Mouse (Mus musculus): ENCODE measurements around the gene Bend6. TPM values are rescaled to one million over a fixed set of nuclear protein-coding genes. Genes with fewer than 3 reads are reported as not detected.

Gene Bend6
- polyA plus RNA-seq, 1 experiment from 2014 or later: 3.5 TPM

DNA sequence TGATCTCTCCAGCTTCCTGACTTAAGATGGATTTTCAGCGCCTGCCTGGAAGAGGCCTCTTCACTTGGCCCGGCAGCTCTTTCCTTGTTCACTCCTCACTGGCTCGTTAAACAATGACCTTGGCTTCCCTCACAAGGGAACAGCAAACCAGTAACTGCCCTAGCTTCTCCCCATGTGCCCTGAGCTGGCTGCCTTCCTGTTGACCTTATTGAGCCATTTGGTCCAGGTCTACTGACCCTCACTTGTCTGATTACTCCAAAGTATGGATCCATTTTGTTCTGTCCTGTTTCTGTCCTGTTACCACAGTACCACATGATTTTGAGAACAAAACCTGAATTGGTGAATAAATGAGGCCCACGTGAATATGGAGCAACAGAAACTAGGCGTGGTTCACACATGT, 32.2 kb upstream of the Bend6 start:
- H3K27me3 ChIP-seq: no peaks in the 10 kb centered on the region
- ATAC-seq (no peak), DNase-seq (ENCODE audit: low read depth, low spot score) (no peak)
- in situ Hi-C loops (cut with MboI; ENCODE audit: low pct_unique_long_range_greater_than_20kb): no loop called here
- POLR2A ChIA-PET: no interaction called here
- no peak for TF ChIP-seq CTCF (IDR thresholded peaks at IDR 0.05)
- CTCF ChIA-PET: no interaction called here

DNA sequence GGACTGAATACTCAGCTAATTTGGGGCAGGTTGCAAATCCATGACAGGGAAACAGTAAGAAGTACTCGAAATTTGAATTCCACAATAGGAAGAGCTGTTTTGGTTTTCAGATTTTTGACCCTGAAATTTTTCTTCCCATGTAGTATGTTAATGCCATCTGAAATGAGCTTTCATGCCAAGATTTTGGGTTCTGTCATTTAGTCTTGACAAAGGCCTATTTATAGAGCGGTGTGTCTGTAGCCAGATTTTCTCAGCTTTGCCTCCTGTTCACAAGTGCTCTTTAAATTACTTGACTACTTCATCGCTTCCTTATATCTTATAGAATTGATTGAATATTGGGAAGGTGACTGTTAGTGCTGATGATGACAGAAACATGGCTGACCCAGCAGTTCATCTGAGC, 28.3 kb upstream of the Bend6 start:
- DNase-seq (ENCODE audit: low read depth, low spot score): no peak
- no peak for ATAC-seq
- ChIA-PET CTCF (interaction anchor here (0.8 to 1.2 kb wide), 3 partner anchors 14 to 29 kb away, joined by 3 to 4 read pairs (median 3); no protein-coding TSS in a partner anchor), POLR2A (no interaction called here)
- in situ Hi-C loops (cut with MboI; ENCODE audit: low pct_unique_long_range_greater_than_20kb): no loop called here
- H3K27me3 ChIP-seq: no peaks in the 10 kb centered on the region
- no peak for TF ChIP-seq CTCF (IDR thresholded peaks at IDR 0.05)

DNA sequence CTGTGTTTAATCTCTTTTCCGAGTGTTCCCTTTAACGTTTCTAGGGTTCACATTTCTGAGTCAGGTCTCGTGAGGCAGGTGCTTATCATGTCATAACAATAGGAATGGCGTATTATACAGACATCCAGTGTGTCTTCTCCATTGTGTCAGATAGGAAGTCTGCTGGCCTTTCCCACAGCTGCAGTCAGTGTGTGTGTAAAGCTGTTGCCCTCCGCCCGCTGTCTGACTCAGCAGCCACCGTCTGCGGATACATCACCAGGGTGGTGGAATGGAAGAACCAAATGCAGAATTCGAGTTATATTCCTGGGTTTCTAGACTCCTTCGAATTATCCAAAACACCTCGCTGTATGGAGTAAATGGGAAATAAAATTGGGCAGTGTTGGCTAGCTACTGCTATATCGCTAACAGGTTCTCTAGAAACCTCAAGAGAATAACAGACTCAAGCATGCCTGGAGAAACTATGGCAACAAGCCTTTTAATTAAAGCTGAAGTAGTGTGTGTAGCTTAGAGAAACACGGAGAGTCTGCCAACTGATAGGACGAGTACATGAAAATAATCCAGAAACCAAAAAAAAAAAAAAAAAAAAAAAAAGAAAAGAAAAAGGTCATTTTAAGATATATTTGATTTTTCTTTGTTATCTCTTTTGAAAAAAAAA, 25.4 kb upstream of the Bend6 start:
- no peak for TF ChIP-seq CTCF (IDR thresholded peaks at IDR 0.05)
- in situ Hi-C loops (cut with MboI; ENCODE audit: low pct_unique_long_range_greater_than_20kb): no loop called here
- no peak for DNase-seq (ENCODE audit: low read depth, low spot score)
- no peaks in the 10 kb centered on the region for H3K27me3 ChIP-seq
- POLR2A ChIA-PET: no interaction called here
- CTCF ChIA-PET: no interaction called here
- no peak for ATAC-seq

DNA sequence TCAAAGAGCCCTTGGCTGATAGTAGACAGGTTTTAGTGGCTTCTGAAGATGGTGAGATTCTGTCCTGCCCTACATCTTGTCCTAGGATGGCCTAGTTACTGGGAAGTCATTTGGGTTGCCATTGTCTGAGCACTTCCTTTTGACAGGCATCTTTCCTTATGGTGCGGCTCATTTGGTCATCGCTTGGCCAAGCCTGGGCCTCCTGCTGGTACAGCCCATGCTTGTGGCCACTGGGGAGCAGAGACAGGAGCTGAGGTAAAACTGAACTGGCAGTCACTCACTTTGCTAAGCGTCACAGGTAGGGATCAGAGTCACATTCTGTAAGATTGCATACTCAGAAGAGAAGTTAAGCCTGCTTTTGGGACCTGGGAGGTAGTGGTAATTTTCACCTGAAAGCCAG, 24.6 kb upstream of the Bend6 start:
- no peaks in the 10 kb centered on the region for H3K27me3 ChIP-seq
- no peak for DNase-seq (ENCODE audit: low read depth, low spot score)
- POLR2A ChIA-PET: no interaction called here
- no peak for TF ChIP-seq CTCF (IDR thresholded peaks at IDR 0.05)
- in situ Hi-C loops (cut with MboI; ENCODE audit: low pct_unique_long_range_greater_than_20kb): no loop called here
- CTCF ChIA-PET: no interaction called here
- ATAC-seq: no peak

DNA sequence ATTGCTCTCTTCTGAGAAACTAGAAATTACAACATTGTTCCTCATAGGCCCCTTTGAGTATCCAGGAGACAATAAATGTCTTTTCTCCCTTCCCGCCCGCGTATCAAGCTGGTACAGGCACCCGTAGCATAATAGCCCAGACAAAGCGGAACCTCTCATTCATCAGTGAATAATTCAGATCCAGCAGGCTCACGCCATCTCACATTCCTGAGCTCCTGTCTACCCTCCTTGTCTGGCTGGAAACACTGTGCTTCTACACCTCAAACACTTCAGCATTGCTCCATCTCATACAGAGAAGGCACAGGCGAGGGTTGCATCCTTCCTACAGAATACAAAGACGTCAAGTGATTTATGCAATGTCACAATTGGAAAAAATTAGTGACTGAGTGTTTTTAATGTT, 24.2 kb upstream of the Bend6 start:
- DNase-seq (ENCODE audit: low read depth, low spot score) (no peak), ATAC-seq (no peak)
- ChIA-PET CTCF (interaction anchor here (1.0 to 1.3 kb wide), 2 partner anchors 9 to 38 kb away, joined by 3 read pairs; no protein-coding TSS in a partner anchor), POLR2A (no interaction called here)
- in situ Hi-C loops (cut with MboI; ENCODE audit: low pct_unique_long_range_greater_than_20kb): no loop called here
- H3K27me3 ChIP-seq: no peaks in the 10 kb centered on the region
- TF ChIP-seq CTCF (IDR thresholded peaks at IDR 0.05): no peak

DNA sequence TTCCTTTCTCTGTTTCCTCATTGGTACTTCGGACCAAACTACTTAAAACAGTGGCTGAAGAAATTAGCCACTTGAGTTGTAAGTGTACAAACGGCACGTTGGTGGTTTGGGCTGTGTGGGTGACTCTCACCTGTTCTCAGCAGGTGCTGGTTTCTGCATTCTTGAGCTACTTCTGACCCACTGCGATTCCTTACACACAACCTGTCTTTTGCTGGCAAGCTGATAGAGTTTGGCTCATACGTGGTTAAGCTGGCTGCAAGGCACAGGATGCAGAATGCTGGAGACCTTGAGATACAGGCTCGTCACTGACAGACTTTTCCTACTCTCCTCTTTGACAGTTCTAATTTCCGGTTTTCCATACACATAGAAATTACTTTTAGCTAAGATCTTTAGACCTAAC, 19.9 kb upstream of the Bend6 start:
- CTCF ChIA-PET: no interaction called here
- POLR2A ChIA-PET: no interaction called here
- ATAC-seq (no peak), DNase-seq (ENCODE audit: low read depth, low spot score) (no peak)
- H3K27me3 ChIP-seq: no peaks in the 10 kb centered on the region
- in situ Hi-C loops (cut with MboI; ENCODE audit: low pct_unique_long_range_greater_than_20kb): no loop called here
- no peak for TF ChIP-seq CTCF (IDR thresholded peaks at IDR 0.05)

DNA sequence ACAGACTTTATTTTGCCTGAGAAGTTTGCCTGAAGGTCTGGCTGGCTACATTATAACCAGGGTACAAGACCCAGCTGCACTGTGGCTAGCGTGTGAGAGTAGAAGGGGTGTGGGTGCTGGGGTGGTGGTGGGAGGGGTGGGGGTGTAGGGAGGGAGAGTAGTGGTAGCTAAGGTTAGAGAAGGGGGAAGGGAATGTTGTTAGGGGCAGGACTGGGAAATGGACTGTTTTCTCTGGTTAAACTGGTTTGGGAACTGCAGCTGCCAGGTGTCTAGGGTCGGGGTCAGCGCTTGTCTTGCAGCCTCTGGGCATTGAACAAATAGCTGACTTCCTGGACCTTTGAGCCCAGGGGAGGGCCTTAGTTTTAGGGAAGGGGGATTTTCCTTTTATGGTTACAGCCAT, 17.7 kb upstream of the Bend6 start:
- DNase-seq (ENCODE audit: low read depth, low spot score) (no peak), ATAC-seq (no peak)
- ChIA-PET CTCF (interaction anchor here (1.1 to 1.5 kb wide), 4 partner anchors 16 to 42 kb away, joined by 3 read pairs; no protein-coding TSS in a partner anchor), POLR2A (interaction anchor here (1.4 kb wide), 1 partner anchor 17 kb away, joined by 4 read pairs; the partner anchor contains the start of genes Bend6 and Dst)
- no peaks in the 10 kb centered on the region for H3K27me3 ChIP-seq
- no peak for TF ChIP-seq CTCF (IDR thresholded peaks at IDR 0.05)
- in situ Hi-C loops (cut with MboI; ENCODE audit: low pct_unique_long_range_greater_than_20kb): no loop called here

DNA sequence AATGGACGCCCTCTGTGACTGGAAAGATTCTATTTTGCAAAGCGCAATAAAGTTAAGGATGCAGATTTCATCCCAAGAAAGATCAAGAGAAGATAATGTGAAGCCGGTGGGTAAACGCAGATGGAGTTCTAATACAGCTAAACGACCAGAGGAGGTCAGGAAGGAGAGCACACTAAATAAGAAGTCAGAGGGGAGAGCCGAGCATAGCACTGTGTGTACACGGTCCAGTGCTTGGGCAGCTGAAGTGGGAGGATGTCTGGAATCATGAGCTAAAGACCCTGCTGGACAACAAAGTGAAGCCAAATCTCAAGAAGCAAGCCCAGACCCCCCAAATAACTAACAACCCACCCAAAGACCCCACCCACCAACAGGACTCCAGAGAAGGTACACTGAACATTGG, 15.4 kb upstream of the Bend6 start:
- ATAC-seq: no peak
- H3K27me3 ChIP-seq: no peaks in the 10 kb centered on the region
- no peak for DNase-seq (ENCODE audit: low read depth, low spot score)
- ChIA-PET CTCF (interaction anchor here (1.0 kb wide), 1 partner anchor 15 kb away, joined by 3 read pairs; the partner anchor contains the start of gene Dst), POLR2A (no interaction called here)
- in situ Hi-C loops (cut with MboI; ENCODE audit: low pct_unique_long_range_greater_than_20kb): no loop called here
- TF ChIP-seq CTCF (IDR thresholded peaks at IDR 0.05): no peak

DNA sequence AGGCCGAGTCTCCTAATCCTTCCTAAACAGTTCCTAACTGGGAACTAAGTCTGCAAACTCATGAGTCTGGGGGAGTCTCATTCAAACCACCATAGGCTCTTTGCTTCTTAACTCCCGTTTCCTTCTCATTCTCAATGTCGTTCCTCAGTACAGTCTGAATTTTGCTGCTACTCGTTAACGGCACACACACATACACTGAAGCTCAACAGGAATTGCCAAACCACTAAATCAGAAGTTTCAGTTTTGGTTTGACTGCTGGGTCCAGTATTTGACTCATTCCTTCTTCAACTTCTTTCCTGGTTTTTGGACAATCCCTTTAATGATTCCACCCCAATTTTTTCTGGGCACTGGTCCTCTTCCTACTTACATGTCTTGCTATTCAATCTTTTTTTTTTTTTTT, 8.9 kb upstream of the Bend6 start:
- CTCF ChIA-PET: interaction anchor here (0.6 kb wide), 1 partner anchor 17 kb away, joined by 3 read pairs; no protein-coding TSS in a partner anchor
- DNase-seq (ENCODE audit: low read depth, low spot score) (no peak), ATAC-seq (no peak)

DNA sequence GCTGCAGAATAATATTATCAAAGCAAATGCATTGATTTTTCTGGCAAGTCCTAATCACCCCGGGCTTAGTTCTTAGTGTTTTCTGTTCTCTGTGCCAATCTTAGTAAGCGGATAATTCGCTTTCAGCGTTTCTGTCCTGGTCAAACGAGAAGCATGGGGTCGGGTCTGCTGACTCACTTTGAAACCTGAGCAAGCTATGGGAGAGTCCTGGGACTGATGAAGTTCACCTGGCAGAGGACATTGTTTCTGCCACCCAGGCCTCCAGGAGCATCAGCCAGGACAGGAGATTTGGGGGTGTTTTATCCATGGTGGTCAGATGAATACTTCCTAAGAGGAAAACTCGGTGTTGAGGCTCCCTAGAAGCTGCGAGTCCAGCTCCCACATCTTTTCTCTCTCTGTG, 4.0 kb upstream of the Bend6 start:
- in situ Hi-C loops (cut with MboI; ENCODE audit: low pct_unique_long_range_greater_than_20kb): no loop called here
- no peak for DNase-seq (ENCODE audit: low read depth, low spot score)
- no peaks in the 10 kb centered on the region for H3K27me3 ChIP-seq
- ChIA-PET CTCF (no interaction called here), POLR2A (no interaction called here)
- no peak for ATAC-seq
- TF ChIP-seq CTCF (IDR thresholded peaks at IDR 0.05): no peak

More for the DNA sequence above, 8.9 kb upstream of the Bend6 start:
- H3K27me3 ChIP-seq: no peaks in the 10 kb centered on the region
- POLR2A ChIA-PET: no interaction called here
- TF ChIP-seq CTCF (IDR thresholded peaks at IDR 0.05): no peak
- in situ Hi-C loops (cut with MboI; ENCODE audit: low pct_unique_long_range_greater_than_20kb): no loop called here

DNA sequence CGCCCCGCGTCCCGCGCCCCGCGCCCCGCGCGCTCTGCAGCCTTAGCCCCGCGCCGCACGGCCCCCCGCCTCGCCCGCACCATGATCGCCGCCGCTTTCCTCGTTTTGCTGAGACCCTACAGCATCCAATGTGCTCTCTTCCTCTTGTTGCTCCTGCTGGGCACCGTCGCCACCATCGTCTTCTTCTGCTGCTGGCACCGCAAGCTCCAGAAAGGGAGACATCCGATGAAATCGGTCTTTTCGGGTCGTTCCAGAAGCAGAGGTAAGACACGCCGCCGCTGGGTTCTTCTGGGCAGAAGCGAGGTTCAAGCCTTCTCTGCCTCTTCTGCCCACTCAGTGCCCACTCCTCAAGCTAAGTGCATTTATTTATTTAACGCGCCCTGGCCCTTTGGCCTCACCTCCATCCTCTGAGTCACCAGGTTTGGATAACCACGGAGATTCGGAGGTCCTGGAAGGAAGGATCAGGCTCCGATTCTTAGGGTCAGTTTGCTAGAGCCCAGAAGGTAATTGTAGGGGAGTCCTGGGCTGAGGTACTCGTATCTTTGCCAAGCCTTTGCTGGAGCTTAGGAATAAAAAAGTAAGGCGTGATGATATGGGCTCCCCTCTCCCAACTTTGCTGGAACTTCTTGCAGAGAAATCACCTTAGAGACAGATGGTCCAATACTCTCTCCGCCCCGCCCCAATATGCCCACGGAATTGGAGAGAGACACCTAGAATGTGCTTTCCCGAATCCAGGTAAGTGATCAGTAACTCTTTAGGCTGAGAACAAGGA, 761 bp upstream of the Bend6 start, which contains the start of gene Dst:
Gene Dst, plus strand, starts transcription at position 35 of the 772 bp plus-strand sequence.
- ATAC-seq: peak; percentile 29
- ChIA-PET CTCF (interaction anchor here (0.7 to 1.4 kb wide), 5 partner anchors 8 to 18 kb away, joined by 3 to 4 read pairs (median 3); no protein-coding TSS in a partner anchor), POLR2A (interaction anchor here (1.4 kb wide), 1 partner anchor 16 kb away, joined by 4 read pairs; no protein-coding TSS in a partner anchor)
- no peak for TF ChIP-seq CTCF (IDR thresholded peaks at IDR 0.05)
- no peaks in the 10 kb centered on the region for H3K27me3 ChIP-seq
- no peak for DNase-seq (ENCODE audit: low read depth, low spot score)
- in situ Hi-C loops (cut with MboI; ENCODE audit: low pct_unique_long_range_greater_than_20kb): no loop called here
